18 mouse cellular contexts compared by ENCODE assay signal in genomic region chr12:66499258-66499657, GRCm38 (mm10).
DNase-seq lines count a peak whose midpoint lies in the region; ATAC-seq and TF ChIP-seq lines count a peak whose summit lies in the region.
"Had no signal": no experiment of that assay in that cellular context is flagged by ENCODE, and none has a peak within 500 bp of the region (broad histone marks: within the 10 kb centered on the region; RNA-seq: fewer than 3 reads in every experiment).

No protein-coding gene starts in this region.

- H3K36me3 ChIP-seq in kidney, embryonic 15.5 days: no peaks in the 10 kb centered on the region
- no peaks in the 10 kb centered on the region for H3K36me3 ChIP-seq in liver, adult 2 months (ENCODE audit: control insufficient read depth, insufficient read depth, low read length)
- no peaks in the 10 kb centered on the region for H3K36me3 ChIP-seq in liver, embryonic 11.5 days (ENCODE audit: control insufficient read depth, insufficient read depth, low read length)
- H3K36me3 ChIP-seq: embryonic facial prominence, embryonic 10.5 days; G1E; heart, embryonic 12.5 days; hindbrain, embryonic 15.5 days had no signal

- no peak overlapping the region for H3K4me2 ChIP-seq in kidney, embryonic 15.5 days
- H3K4me2 ChIP-seq in liver, embryonic 11.5 days: no peak overlapping the region
- H3K4me2 ChIP-seq: heart, embryonic 12.5 days; hindbrain, embryonic 15.5 days had no signal

- no peaks in the 10 kb centered on the region for H3K9me3 ChIP-seq in kidney, embryonic 15.5 days (replicated peaks)
- no peaks in the 10 kb centered on the region for H3K9me3 ChIP-seq in liver, embryonic 11.5 days (ENCODE audit: control insufficient read depth, low read length)
- H3K9me3 ChIP-seq: embryonic facial prominence, embryonic 10.5 days; heart, embryonic 12.5 days; hindbrain, embryonic 15.5 days had no signal

- no peak for TF ChIP-seq CTCF in liver, adult 2 months (IDR thresholded peaks at IDR 0.05; ENCODE audit: low read depth, low read length)

- no peak for DNase-seq in kidney, postnatal 25 days
- peak; percentile 84 for DNase-seq in liver, adult 2 months (ENCODE audit: extremely low read depth, low read depth, low spot score)
- DNase-seq in liver, embryonic 11.5 days (ENCODE audit: low spot score): no peak
- peak; percentile 7 for DNase-seq in Muller cell, postnatal 12 days (ENCODE audit: inconsistent ontology term)
- DNase-seq: adrenal gland, postnatal 14 days; B cell, adult 2 months; cerebellum, adult 11-12 months; cerebellum, adult 9-11 months; gastrocnemius, adult 2 months; gastrocnemius, postnatal 25 days had no signal

- H3K27me3 ChIP-seq in kidney, embryonic 15.5 days: no peaks in the 10 kb centered on the region
- no peaks in the 10 kb centered on the region for H3K27me3 ChIP-seq in liver, adult 2 months (ENCODE audit: control insufficient read depth, insufficient read depth, low read length)
- no peaks in the 10 kb centered on the region for H3K27me3 ChIP-seq in liver, embryonic 11.5 days (replicated peaks; ENCODE audit: control insufficient read depth, insufficient read depth, low read length)
- H3K27me3 ChIP-seq: heart, embryonic 12.5 days; hindbrain, embryonic 15.5 days had no signal

- no peaks in the 10 kb centered on the region for H3K4me1 ChIP-seq in kidney, embryonic 15.5 days
- H3K4me1 ChIP-seq in liver, adult 2 months (ENCODE audit: control insufficient read depth, insufficient read depth, low read length): no peaks in the 10 kb centered on the region
- no peaks in the 10 kb centered on the region for H3K4me1 ChIP-seq in liver, embryonic 11.5 days (replicated peaks; ENCODE audit: control insufficient read depth, insufficient read depth, low read length)
- H3K4me1 ChIP-seq: embryonic facial prominence, embryonic 10.5 days; heart, embryonic 12.5 days; hindbrain, embryonic 15.5 days had no signal

- no peak overlapping the region for H3K4me3 ChIP-seq in kidney, embryonic 15.5 days (replicated peaks)
- no peak overlapping the region for H3K4me3 ChIP-seq in liver, adult 2 months (ENCODE audit: insufficient read depth, low read depth, low read length)
- no peak overlapping the region for H3K4me3 ChIP-seq in liver, embryonic 11.5 days (ENCODE audit: low read depth, low read length)
- H3K4me3 ChIP-seq: embryonic facial prominence, embryonic 10.5 days; gastrocnemius, adult 2 months; heart, embryonic 12.5 days; hindbrain, embryonic 15.5 days had no signal

- H3K79me2 ChIP-seq in liver, adult 2 months (ENCODE audit: control insufficient read depth, insufficient read depth, low read length): no peaks in the 10 kb centered on the region

- no peak overlapping the region for H3K9ac ChIP-seq in kidney, embryonic 15.5 days
- H3K9ac ChIP-seq in liver, adult 2 months (ENCODE audit: low read depth, low read length): no peak overlapping the region
- no peak overlapping the region for H3K9ac ChIP-seq in liver, embryonic 11.5 days (ENCODE audit: low read depth, low read length)
- H3K9ac ChIP-seq: heart, embryonic 12.5 days; hindbrain, embryonic 15.5 days had no signal

- 42% methylated on average over 4 of the region's 4 CpGs for WGBS in kidney, embryonic 15.5 days
- WGBS in liver, adult 2 months: 50% methylated on average over 4 of the region's 4 CpGs
- WGBS in liver, embryonic 11.5 days: 73% methylated on average over 4 of the region's 4 CpGs

- TF ChIP-seq POLR2A in liver, adult 2 months (IDR thresholded peaks at IDR 0.05; ENCODE audit: extremely low read depth, insufficient read depth, low read length): no peak

- no peak overlapping the region for H3K27ac ChIP-seq in kidney, embryonic 15.5 days
- H3K27ac ChIP-seq in liver, adult 2 months (replicated peaks; ENCODE audit: insufficient read depth, low read depth, low read length): no peak overlapping the region
- H3K27ac ChIP-seq in liver, embryonic 11.5 days (ENCODE audit: low read depth, low read length): no peak overlapping the region
- H3K27ac ChIP-seq: embryonic facial prominence, embryonic 10.5 days; gastrocnemius, adult 2 months; hindbrain, embryonic 15.5 days had no signal

- peak; percentile 85 for ATAC-seq in kidney, embryonic 15.5 days (replicated peaks; ENCODE audit: low FRiP score)
- ATAC-seq in liver, embryonic 11.5 days (replicated peaks; ENCODE audit: low FRiP score): no peak
- no peak for ATAC-seq in monocyte, adult 5-6 weeks (replicated peaks; ENCODE audit: insufficient number of reproducible peaks, low FRiP score, low TSS enrichment, poor library complexity, severe bottlenecking)
- ATAC-seq: CD4-positive, CD25-positive, alpha-beta regulatory T cell, adult 4 months; forebrain, embryonic 14.5 days had no signal

Comparison
In these comparisons a context has a peak if more than half of its experiments do, and no peak if none do; other contexts are left out.
1. DNase-seq: peak in liver, adult 2 months (single experiment) and Muller cell, postnatal 12 days (single experiment); none in kidney, postnatal 25 days (0 of 2) and liver, embryonic 11.5 days (single experiment).